Mouse (Mus musculus) embryonic facial prominence, embryonic 10.5 days (tissue): ENCODE results near the gene Kif26a. TPM values are rescaled to one million over a fixed set of nuclear protein-coding genes. Genes with fewer than 3 reads are reported as not detected.

Source experiments
- DNase-seq: peaks from one replicate; pipeline ENCODE4 v3.0.0-alpha.2; 2017; ENCODE audit warnings: low spot score
- H3K27ac ChIP-seq: fragments of 300-500 bp; sonication (generic); replicated peaks from 2 replicates; pipeline ENCODE4 v1.5.1; 2016; ENCODE audit warnings: mild to moderate bottlenecking
- H3K27me3 ChIP-seq: fragments of 300-500 bp; sonication (generic); replicated peaks from 2 replicates; pipeline ENCODE4 v1.6.1; 2016; ENCODE audit warnings: low read depth, mild to moderate bottlenecking; ENCODE audit not compliant: poor library complexity, severe bottlenecking
- H3K36me3 ChIP-seq: fragments of 300-500 bp; sonication (generic); replicated peaks from 2 replicates; pipeline ENCODE4 v1.6.1; 2016; ENCODE audit warnings: mild to moderate bottlenecking, moderate library complexity
- H3K4me1 ChIP-seq: fragments of 300-500 bp; sonication (generic); 2 replicates; pipeline ENCODE4 v1.6.1; 2016
- H3K4me3 ChIP-seq: fragments of 300-500 bp; sonication (generic); 2 replicates; pipeline ENCODE4 v1.5.1; 2016; ENCODE audit warnings: mild to moderate bottlenecking, moderate library complexity
- H3K9me3 ChIP-seq: fragments of 300-500 bp; sonication (generic); 2 replicates; pipeline ENCODE4 v1.6.1; 2016; ENCODE audit warnings: mild to moderate bottlenecking
- WGBS: fragments of 180-500 bp; shearing (Covaris S2); methylation state at CpG from one replicate; pipeline ENCODE4 v1.1.7; 2016; 5-methylcytosine and 5-hydroxymethylcytosine counted together
- polyA plus RNA-seq: library from polyadenylated mRNA; unstranded; fragments of >200 nt; fragmentation: Nextera tagmentation; extraction: Ambion mirVana; gene quantifications from 2 replicates; pipeline ENCODE4 v1.2.1, GENCODE M21; 2016

Gene Kif26a
- 3.3 and 3.4 TPM in 2 replicates for polyA plus RNA-seq

- H3K27me3 ChIP-seq = peaks cover 64% of the 10 kb centered on the region
These were observed at the start of gene Kif26a for GRCm38 (mm10) chr12:112145875-112146651. Gene Kif26a (plus strand): TSS chr12:112146208.

GRCm38 (mm10) chr12:112096733-112097117 is 49.3 kb upstream of the Kif26a start:
- Histone ChIP-seq H3K4me1 (peaks cover 6% of the 10 kb centered on the region; the same call in 1 of the 2 replicates), H3K4me3 (no peak overlapping the region), H3K27ac (no peak overlapping the region), H3K27me3 (peaks cover 3% of the 10 kb centered on the region; the same call in 1 of the 2 replicates), H3K36me3 (no peaks in the 10 kb centered on the region), H3K9me3 (no peaks in the 10 kb centered on the region)
- DNase-seq = no peak
- WGBS = 73% methylated on average over 8 of the region's 8 CpGs

More at GRCm38 (mm10) chr12:112145875-112146651, at the start of gene Kif26a:
- under 1% methylated on average over 68 of the region's 68 CpGs for WGBS
- Histone ChIP-seq H3K4me1 (peaks cover 84% of the 10 kb centered on the region), H3K27ac (peak within 1 kb of the TSS; percentile 87), H3K9me3 (no peaks in the 10 kb centered on the region), H3K36me3 (0 out of 2 replicates have a peak, but pooled peaks cover 11% of the 10 kb centered on the region), H3K4me3 (peak within 1 kb of the TSS; percentile 74)
- peak; percentile 90 for DNase-seq

- H3K36me3 ChIP-seq = no peaks in the 10 kb centered on the region
- no peak for DNase-seq
- H3K27ac ChIP-seq = no peak overlapping the region
- H3K4me3 ChIP-seq = no peak overlapping the region
- no peaks in the 10 kb centered on the region; the same call in 1 of the 2 replicates for H3K27me3 ChIP-seq
- peaks cover 6% of the 10 kb centered on the region; the same call in 1 of the 2 replicates for H3K4me1 ChIP-seq
- 39% methylated on average over 4 of the region's 4 CpGs for WGBS
- H3K9me3 ChIP-seq = no peaks in the 10 kb centered on the region
These were observed 45.9 kb upstream of the Kif26a start for GRCm38 (mm10) chr12:112100106-112100505.

GRCm38 (mm10) chr12:112101045-112101444 is 45.0 kb upstream of the Kif26a start:
- DNase-seq = no peak
- 64% methylated on average over 4 of the region's 4 CpGs for WGBS
- Histone ChIP-seq H3K4me3 (no peak overlapping the region), H3K4me1 (peaks cover 6% of the 10 kb centered on the region; the same call in 1 of the 2 replicates), H3K27me3 (peaks cover 1% of the 10 kb centered on the region; the same call in 1 of the 2 replicates), H3K27ac (no peak overlapping the region; the same call in 1 of the 2 replicates), H3K9me3 (no peaks in the 10 kb centered on the region), H3K36me3 (no peaks in the 10 kb centered on the region)

- 92% methylated on average over 5 of the region's 5 CpGs for WGBS
These were observed 42.8 kb upstream of the Kif26a start for GRCm38 (mm10) chr12:112103179-112103578.

GRCm38 (mm10) chr12:112104890-112105289 is 41.1 kb upstream of the Kif26a start:
- peaks cover 23% of the 10 kb centered on the region for H3K4me1 ChIP-seq
- WGBS = 88% methylated on average over 11 of the region's 11 CpGs
- no peak overlapping the region for H3K4me3 ChIP-seq
- no peaks in the 10 kb centered on the region for H3K36me3 ChIP-seq
- no peak for DNase-seq
- no peaks in the 10 kb centered on the region for H3K9me3 ChIP-seq
- H3K27ac ChIP-seq = no peak overlapping the region
- peaks cover 24% of the 10 kb centered on the region for H3K27me3 ChIP-seq

More at GRCm38 (mm10) chr12:112103179-112103578, 42.8 kb upstream of the Kif26a start:
- peaks cover 23% of the 10 kb centered on the region for H3K4me1 ChIP-seq
- H3K4me3 ChIP-seq = no peak overlapping the region
- no peaks in the 10 kb centered on the region for H3K36me3 ChIP-seq
- H3K27ac ChIP-seq = no peak overlapping the region
- peaks cover 23% of the 10 kb centered on the region for H3K27me3 ChIP-seq
- H3K9me3 ChIP-seq = no peaks in the 10 kb centered on the region
- DNase-seq = no peak

- H3K27ac ChIP-seq = peak within 1 kb of the TSS; percentile 57
- H3K27me3 ChIP-seq = peaks cover 35% of the 10 kb centered on the region
- H3K4me1 ChIP-seq = peaks cover 20% of the 10 kb centered on the region
- 1% methylated on average over 14 of the region's 14 CpGs for WGBS
- no peaks in the 10 kb centered on the region for H3K36me3 ChIP-seq
- H3K4me3 ChIP-seq = peak within 1 kb of the TSS; percentile 51
- no peaks in the 10 kb centered on the region for H3K9me3 ChIP-seq
- DNase-seq = peak; percentile 66
These were observed 39.5 kb upstream of the Kif26a start, which contains the start of gene Aspg for GRCm38 (mm10) chr12:112106541-112106971. Gene Aspg (plus strand): TSS chr12:112106679.

GRCm38 (mm10) chr12:112107685-112108084 is 38.3 kb upstream of the Kif26a start:
- DNase-seq = no peak
- no peak overlapping the region for H3K4me3 ChIP-seq
- H3K9me3 ChIP-seq = no peaks in the 10 kb centered on the region
- H3K36me3 ChIP-seq = no peaks in the 10 kb centered on the region
- peaks cover 21% of the 10 kb centered on the region for H3K4me1 ChIP-seq
- WGBS = 83% methylated on average over 8 of the region's 8 CpGs
- peaks cover 44% of the 10 kb centered on the region for H3K27me3 ChIP-seq
- H3K27ac ChIP-seq = no peak overlapping the region

- H3K27me3 ChIP-seq = peaks cover 44% of the 10 kb centered on the region
- no peaks in the 10 kb centered on the region for H3K9me3 ChIP-seq
- no peaks in the 10 kb centered on the region for H3K36me3 ChIP-seq
- H3K4me3 ChIP-seq = no peak overlapping the region
- H3K27ac ChIP-seq = no peak overlapping the region
- 87% methylated on average over 11 of the region's 11 CpGs for WGBS
- DNase-seq = no peak
- H3K4me1 ChIP-seq = peaks cover 31% of the 10 kb centered on the region
These were observed 37.1 kb upstream of the Kif26a start for GRCm38 (mm10) chr12:112108696-112109445.

GRCm38 (mm10) chr12:112109701-112110100 is 36.3 kb upstream of the Kif26a start:
- WGBS = 82% methylated on average over 9 of the region's 9 CpGs
- H3K4me3 ChIP-seq = no peak overlapping the region
- H3K4me1 ChIP-seq = peaks cover 31% of the 10 kb centered on the region
- peaks cover 52% of the 10 kb centered on the region for H3K27me3 ChIP-seq
- no peak overlapping the region for H3K27ac ChIP-seq
- no peaks in the 10 kb centered on the region for H3K9me3 ChIP-seq
- no peak for DNase-seq
- no peaks in the 10 kb centered on the region for H3K36me3 ChIP-seq

- WGBS = 89% methylated on average over 5 of the region's 5 CpGs
- H3K9me3 ChIP-seq = no peaks in the 10 kb centered on the region
- no peak for DNase-seq
- no peak overlapping the region for H3K27ac ChIP-seq
- H3K4me1 ChIP-seq = peaks cover 28% of the 10 kb centered on the region
- peaks cover 50% of the 10 kb centered on the region for H3K27me3 ChIP-seq
- H3K4me3 ChIP-seq = no peak overlapping the region
- no peaks in the 10 kb centered on the region for H3K36me3 ChIP-seq
These were observed 34.7 kb upstream of the Kif26a start for GRCm38 (mm10) chr12:112111323-112111722.

- no peak for DNase-seq
- H3K36me3 ChIP-seq = no peaks in the 10 kb centered on the region
- H3K27ac ChIP-seq = no peak overlapping the region
- H3K27me3 ChIP-seq = peaks cover 46% of the 10 kb centered on the region
- peaks cover 19% of the 10 kb centered on the region for H3K4me1 ChIP-seq
- no peaks in the 10 kb centered on the region for H3K9me3 ChIP-seq
- WGBS = 92% methylated on average over 6 of the region's 6 CpGs
- no peak overlapping the region for H3K4me3 ChIP-seq
These were observed 33.8 kb upstream of the Kif26a start for GRCm38 (mm10) chr12:112112235-112112634.
